Mouse (Mus musculus): ENCODE data around the gene Rnf145. TPM values are rescaled to one million over a fixed set of nuclear protein-coding genes. Genes with fewer than 3 reads are reported as not detected.

The Rnf145 gene
- polyA plus RNA-seq, 1 experiment = 13.0 TPM

GRCm38 (mm10) chr11:44547651-44548196 lies 29.0 kb downstream of the Rnf145 start:
- peaks cover 99% of the 10 kb centered on the region for H3K36me3 ChIP-seq (ENCODE audit: control insufficient read depth)
- TF ChIP-seq TAL1 (IDR thresholded peaks at IDR 0.05; ENCODE audit: low read length) = no peak
- no peak for TF ChIP-seq GATA1 (IDR thresholded peaks at IDR 0.05; ENCODE audit: low read length)
- no peaks in the 10 kb centered on the region for H3K9me3 ChIP-seq (ENCODE audit: control insufficient read depth, low read length)
- no peaks in the 10 kb centered on the region for H3K27me3 ChIP-seq (ENCODE audit: control insufficient read depth)
- no peak overlapping the region for H3K4me3 ChIP-seq (replicated peaks)
- H3K4me1 ChIP-seq (ENCODE audit: control insufficient read depth) = peaks cover 7% of the 10 kb centered on the region

- H3K36me3 ChIP-seq (ENCODE audit: control insufficient read depth) = peaks cover 99% of the 10 kb centered on the region
- no peaks in the 10 kb centered on the region for H3K27me3 ChIP-seq (ENCODE audit: control insufficient read depth)
- H3K4me1 ChIP-seq (ENCODE audit: control insufficient read depth) = peaks cover 6% of the 10 kb centered on the region
- H3K9me3 ChIP-seq (ENCODE audit: control insufficient read depth, low read length) = no peaks in the 10 kb centered on the region
- no peak overlapping the region for H3K4me3 ChIP-seq (replicated peaks)
- no peak for TF ChIP-seq TAL1 (IDR thresholded peaks at IDR 0.05; ENCODE audit: low read length)
- no peak for TF ChIP-seq GATA1 (IDR thresholded peaks at IDR 0.05; ENCODE audit: low read length)
Measured at GRCm38 (mm10) chr11:44548816-44549215, 30.1 kb downstream of the Rnf145 start.

GRCm38 (mm10) chr11:44549511-44550278 lies 30.9 kb downstream of the Rnf145 start:
- TF ChIP-seq GATA1 (IDR thresholded peaks at IDR 0.05; ENCODE audit: low read length) = no peak
- TF ChIP-seq TAL1 (IDR thresholded peaks at IDR 0.05; ENCODE audit: low read length) = no peak
- Histone ChIP-seq H3K4me3 (replicated peaks) (no peak overlapping the region), H3K27me3 (ENCODE audit: control insufficient read depth) (no peaks in the 10 kb centered on the region), H3K9me3 (ENCODE audit: control insufficient read depth, low read length) (no peaks in the 10 kb centered on the region), H3K36me3 (ENCODE audit: control insufficient read depth) (peaks cover 99% of the 10 kb centered on the region), H3K4me1 (ENCODE audit: control insufficient read depth) (peaks cover 5% of the 10 kb centered on the region)

GRCm38 (mm10) chr11:44550996-44551395 lies 32.2 kb downstream of the Rnf145 start:
- no peak overlapping the region for H3K4me3 ChIP-seq (replicated peaks)
- H3K4me1 ChIP-seq (ENCODE audit: control insufficient read depth) = peaks cover 5% of the 10 kb centered on the region
- H3K27me3 ChIP-seq (ENCODE audit: control insufficient read depth) = no peaks in the 10 kb centered on the region
- TF ChIP-seq GATA1 (IDR thresholded peaks at IDR 0.05; ENCODE audit: low read length) = no peak
- no peak for TF ChIP-seq TAL1 (IDR thresholded peaks at IDR 0.05; ENCODE audit: low read length)
- H3K36me3 ChIP-seq (ENCODE audit: control insufficient read depth) = peaks cover 100% of the 10 kb centered on the region
- H3K9me3 ChIP-seq (ENCODE audit: control insufficient read depth, low read length) = no peaks in the 10 kb centered on the region

GRCm38 (mm10) chr11:44554339-44554738 lies 35.6 kb downstream of the Rnf145 start:
- H3K9me3 ChIP-seq (ENCODE audit: control insufficient read depth, low read length) = no peaks in the 10 kb centered on the region
- no peak for TF ChIP-seq GATA1 (IDR thresholded peaks at IDR 0.05; ENCODE audit: low read length)
- TF ChIP-seq TAL1 (IDR thresholded peaks at IDR 0.05; ENCODE audit: low read length) = no peak
- H3K4me3 ChIP-seq (replicated peaks) = no peak overlapping the region
- H3K27me3 ChIP-seq (ENCODE audit: control insufficient read depth) = no peaks in the 10 kb centered on the region
- peaks cover 97% of the 10 kb centered on the region for H3K36me3 ChIP-seq (ENCODE audit: control insufficient read depth)
- H3K4me1 ChIP-seq (ENCODE audit: control insufficient read depth) = no peaks in the 10 kb centered on the region; the same call in 1 of the 2 replicates

GRCm38 (mm10) chr11:44558521-44558920 lies 39.8 kb downstream of the Rnf145 start:
- H3K36me3 ChIP-seq (ENCODE audit: control insufficient read depth) = peaks cover 97% of the 10 kb centered on the region
- no peaks in the 10 kb centered on the region for H3K27me3 ChIP-seq (ENCODE audit: control insufficient read depth)

GRCm38 (mm10) chr11:44559466-44559865 lies 40.7 kb downstream of the Rnf145 start:
- Histone ChIP-seq H3K4me1 (ENCODE audit: control insufficient read depth) (no peaks in the 10 kb centered on the region), H3K36me3 (ENCODE audit: control insufficient read depth) (peaks cover 97% of the 10 kb centered on the region), H3K4me3 (replicated peaks) (no peak overlapping the region), H3K27me3 (ENCODE audit: control insufficient read depth) (no peaks in the 10 kb centered on the region), H3K9me3 (ENCODE audit: control insufficient read depth, low read length) (no peaks in the 10 kb centered on the region)
- TF ChIP-seq TAL1 (IDR thresholded peaks at IDR 0.05; ENCODE audit: low read length) (no peak), GATA1 (IDR thresholded peaks at IDR 0.05; ENCODE audit: low read length) (no peak)

More at GRCm38 (mm10) chr11:44558521-44558920, 39.8 kb downstream of the Rnf145 start:
- H3K4me3 ChIP-seq (replicated peaks) = no peak overlapping the region
- TF ChIP-seq GATA1 (IDR thresholded peaks at IDR 0.05; ENCODE audit: low read length) = no peak
- no peak for TF ChIP-seq TAL1 (IDR thresholded peaks at IDR 0.05; ENCODE audit: low read length)
- H3K9me3 ChIP-seq (ENCODE audit: control insufficient read depth, low read length) = no peaks in the 10 kb centered on the region
- no peaks in the 10 kb centered on the region for H3K4me1 ChIP-seq (ENCODE audit: control insufficient read depth)

- Histone ChIP-seq H3K4me3 (replicated peaks) (no peak overlapping the region), H3K27me3 (ENCODE audit: control insufficient read depth) (no peaks in the 10 kb centered on the region), H3K9me3 (ENCODE audit: control insufficient read depth, low read length) (no peaks in the 10 kb centered on the region), H3K4me1 (ENCODE audit: control insufficient read depth) (no peaks in the 10 kb centered on the region), H3K36me3 (ENCODE audit: control insufficient read depth) (peaks cover 97% of the 10 kb centered on the region)
- TF ChIP-seq GATA1 (IDR thresholded peaks at IDR 0.05; ENCODE audit: low read length) (no peak), TAL1 (IDR thresholded peaks at IDR 0.05; ENCODE audit: low read length) (no peak)
Measured at GRCm38 (mm10) chr11:44560396-44560795, 41.6 kb downstream of the Rnf145 start.

GRCm38 (mm10) chr11:44561476-44562015 lies 42.8 kb downstream of the Rnf145 start:
- no peak for TF ChIP-seq TAL1 (IDR thresholded peaks at IDR 0.05; ENCODE audit: low read length)
- no peak for TF ChIP-seq GATA1 (IDR thresholded peaks at IDR 0.05; ENCODE audit: low read length)
- Histone ChIP-seq H3K27me3 (ENCODE audit: control insufficient read depth) (no peaks in the 10 kb centered on the region), H3K4me3 (replicated peaks) (no peak overlapping the region), H3K9me3 (ENCODE audit: control insufficient read depth, low read length) (no peaks in the 10 kb centered on the region), H3K4me1 (ENCODE audit: control insufficient read depth) (no peaks in the 10 kb centered on the region), H3K36me3 (ENCODE audit: control insufficient read depth) (peaks cover 99% of the 10 kb centered on the region)
